Mouse (Mus musculus) forebrain, embryonic 12.5 days (tissue): ENCODE results near the gene Slc23a2. TPM values are rescaled to one million over a fixed set of nuclear protein-coding genes. Genes with fewer than 3 reads are reported as not detected.

Source experiments
- ATAC-seq: fragments of 200-750 bp; cut with Nextera tagmentation; 2 replicates; pipeline ENCODE4 v1.8.0; 2017; ENCODE audit warnings: moderate TSS enrichment; ENCODE audit not compliant: low FRiP score
- H3K27ac ChIP-seq: fragments of 300-500 bp; sonication (generic); 2 replicates; pipeline ENCODE4 v1.5.1; 2016; ENCODE audit warnings: mild to moderate bottlenecking
- H3K27me3 ChIP-seq: fragments of 300-500 bp; sonication (generic); 2 replicates; pipeline ENCODE4 v1.6.1; 2016; ENCODE audit warnings: mild to moderate bottlenecking
- H3K36me3 ChIP-seq: fragments of 300-500 bp; sonication (generic); replicated peaks from 2 replicates; pipeline ENCODE4 v1.6.1; 2016; ENCODE audit warnings: mild to moderate bottlenecking
- H3K4me1 ChIP-seq: fragments of 300-500 bp; sonication (generic); 2 replicates; pipeline ENCODE4 v1.6.1; 2016
- H3K4me2 ChIP-seq: fragments of 300-500 bp; sonication (generic); 2 replicates; pipeline ENCODE4 v1.6.1; 2016; ENCODE audit warnings: mild to moderate bottlenecking, moderate library complexity
- H3K4me3 ChIP-seq: fragments of 300-500 bp; sonication (generic); replicated peaks from 2 replicates; pipeline ENCODE4 v1.5.1; 2016; ENCODE audit warnings: mild to moderate bottlenecking
- H3K9ac ChIP-seq: fragments of 300-500 bp; sonication (generic); 2 replicates; pipeline ENCODE4 v1.6.1; 2016; ENCODE audit warnings: mild to moderate bottlenecking
- H3K9me3 ChIP-seq: fragments of 300-500 bp; sonication (generic); 2 replicates; pipeline ENCODE4 v1.6.1; 2016
- WGBS: fragments of 180-500 bp; shearing (Covaris S2); methylation state at CpG from one replicate; pipeline ENCODE4 v1.1.7; 2016; 5-methylcytosine and 5-hydroxymethylcytosine counted together
- polyA plus RNA-seq: library from polyadenylated mRNA; unstranded; fragments of >200 nt; fragmentation: Nextera tagmentation; extraction: Ambion mirVana; gene quantifications from 2 replicates; pipeline ENCODE4 v1.2.1, GENCODE M21; 2016

Gene Slc23a2
- polyA plus RNA-seq, 1 experiment from 2014 or later = 14.6 TPM

GRCm38 (mm10) chr2:132110702-132111101 is 34.2 kb downstream of the Slc23a2 start:
- no peak for ATAC-seq
- H3K4me1 ChIP-seq = peaks cover 7% of the 10 kb centered on the region; the same call in 1 of the 2 replicates
- H3K9ac ChIP-seq = no peak overlapping the region
- H3K27me3 ChIP-seq = no peaks in the 10 kb centered on the region
- H3K4me3 ChIP-seq = no peak overlapping the region
- no peaks in the 10 kb centered on the region for H3K9me3 ChIP-seq
- H3K4me2 ChIP-seq = no peak overlapping the region
- H3K27ac ChIP-seq = no peak overlapping the region
- no peaks in the 10 kb centered on the region for H3K36me3 ChIP-seq
- 82% methylated on average over 3 of the region's 3 CpGs for WGBS

- Histone ChIP-seq H3K36me3 (no peaks in the 10 kb centered on the region), H3K9ac (no peak overlapping the region), H3K4me3 (no peak overlapping the region), H3K9me3 (no peaks in the 10 kb centered on the region), H3K27me3 (no peaks in the 10 kb centered on the region), H3K27ac (no peak overlapping the region), H3K4me2 (no peak overlapping the region), H3K4me1 (peaks cover 7% of the 10 kb centered on the region; the same call in 1 of the 2 replicates)
- WGBS = 95% methylated on average over 9 of the region's 9 CpGs
- no peak for ATAC-seq
Measured at GRCm38 (mm10) chr2:132108988-132109387, 35.9 kb downstream of the Slc23a2 start.

GRCm38 (mm10) chr2:132107611-132108010 is 37.3 kb downstream of the Slc23a2 start:
- no peak for ATAC-seq
- Histone ChIP-seq H3K9ac (no peak overlapping the region), H3K36me3 (no peaks in the 10 kb centered on the region), H3K27me3 (no peaks in the 10 kb centered on the region), H3K4me2 (no peak overlapping the region), H3K27ac (no peak overlapping the region), H3K4me1 (peaks cover 14% of the 10 kb centered on the region), H3K9me3 (no peaks in the 10 kb centered on the region), H3K4me3 (no peak overlapping the region)
- 79% methylated on average over 9 of the region's 9 CpGs for WGBS

- H3K4me3 ChIP-seq = no peak overlapping the region
- H3K27me3 ChIP-seq = no peaks in the 10 kb centered on the region
- H3K9ac ChIP-seq = no peak overlapping the region
- H3K9me3 ChIP-seq = no peaks in the 10 kb centered on the region
- ATAC-seq = no peak
- no peak overlapping the region for H3K4me2 ChIP-seq
- no peak overlapping the region for H3K27ac ChIP-seq
- no peaks in the 10 kb centered on the region for H3K36me3 ChIP-seq
- peaks cover 14% of the 10 kb centered on the region for H3K4me1 ChIP-seq
- 62% methylated on average over 5 of the region's 5 CpGs for WGBS
Measured at GRCm38 (mm10) chr2:132106069-132106468, 38.8 kb downstream of the Slc23a2 start.

GRCm38 (mm10) chr2:132103265-132103664 is 41.6 kb downstream of the Slc23a2 start:
- Histone ChIP-seq H3K4me3 (no peak overlapping the region), H3K4me1 (peaks cover 14% of the 10 kb centered on the region), H3K4me2 (no peak overlapping the region), H3K27ac (no peak overlapping the region), H3K9me3 (no peaks in the 10 kb centered on the region), H3K27me3 (no peaks in the 10 kb centered on the region), H3K9ac (no peak overlapping the region), H3K36me3 (0 out of 2 replicates have a peak, but pooled peaks cover 3% of the 10 kb centered on the region)
- 17% methylated on average over 8 of the region's 8 CpGs for WGBS
- no peak for ATAC-seq

- 81% methylated on average over 10 of the region's 10 CpGs for WGBS
- Histone ChIP-seq H3K4me1 (peaks cover 13% of the 10 kb centered on the region), H3K36me3 (0 out of 2 replicates have a peak, but pooled peaks cover 4% of the 10 kb centered on the region), H3K27me3 (no peaks in the 10 kb centered on the region), H3K9me3 (no peaks in the 10 kb centered on the region), H3K4me2 (no peak overlapping the region), H3K9ac (no peak overlapping the region), H3K4me3 (no peak overlapping the region), H3K27ac (no peak overlapping the region)
- ATAC-seq = no peak
Measured at GRCm38 (mm10) chr2:132102505-132103130, 42.3 kb downstream of the Slc23a2 start.

GRCm38 (mm10) chr2:132098942-132099672 is 45.8 kb downstream of the Slc23a2 start:
- H3K4me3 ChIP-seq = no peak overlapping the region
- no peaks in the 10 kb centered on the region for H3K9me3 ChIP-seq
- H3K27me3 ChIP-seq = no peaks in the 10 kb centered on the region
- ATAC-seq = no peak
- no peak overlapping the region for H3K9ac ChIP-seq
- 75% methylated on average over 9 of the region's 9 CpGs for whole genome bisulfite sequencing
- 0 out of 2 replicates have a peak, but pooled peaks cover 4% of the 10 kb centered on the region for H3K36me3 ChIP-seq
- no peak overlapping the region for H3K4me2 ChIP-seq
- no peak overlapping the region for H3K27ac ChIP-seq
- H3K4me1 ChIP-seq = peaks cover 7% of the 10 kb centered on the region

GRCm38 (mm10) chr2:132098365-132098764 is 46.5 kb downstream of the Slc23a2 start:
- Histone ChIP-seq H3K36me3 (0 out of 2 replicates have a peak, but pooled peaks cover 4% of the 10 kb centered on the region), H3K4me3 (no peak overlapping the region), H3K27me3 (no peaks in the 10 kb centered on the region), H3K9ac (no peak overlapping the region), H3K4me2 (no peak overlapping the region), H3K27ac (no peak overlapping the region), H3K4me1 (peaks cover 3% of the 10 kb centered on the region), H3K9me3 (no peaks in the 10 kb centered on the region)
- 88% methylated on average over 4 of the region's 4 CpGs for WGBS
- ATAC-seq = no peak

GRCm38 (mm10) chr2:132096582-132096981 is 48.3 kb downstream of the Slc23a2 start:
- Histone ChIP-seq H3K4me2 (no peak overlapping the region), H3K4me1 (no peaks in the 10 kb centered on the region), H3K36me3 (0 out of 2 replicates have a peak, but pooled peaks cover 4% of the 10 kb centered on the region), H3K27me3 (no peaks in the 10 kb centered on the region), H3K9me3 (no peaks in the 10 kb centered on the region), H3K27ac (no peak overlapping the region), H3K9ac (no peak overlapping the region), H3K4me3 (no peak overlapping the region)
- ATAC-seq = no peak
- 61% methylated on average over 4 of the region's 4 CpGs for WGBS

GRCm38 (mm10) chr2:132095821-132096220 is 49.1 kb downstream of the Slc23a2 start:
- Histone ChIP-seq H3K4me1 (no peaks in the 10 kb centered on the region), H3K36me3 (0 out of 2 replicates have a peak, but pooled peaks cover 4% of the 10 kb centered on the region), H3K27ac (no peak overlapping the region), H3K4me3 (no peak overlapping the region), H3K4me2 (no peak overlapping the region), H3K9ac (no peak overlapping the region), H3K9me3 (no peaks in the 10 kb centered on the region), H3K27me3 (no peaks in the 10 kb centered on the region)
- ATAC-seq = no peak
- WGBS = 86% methylated on average over 6 of the region's 6 CpGs

- Histone ChIP-seq H3K9me3 (no peaks in the 10 kb centered on the region), H3K36me3 (0 out of 2 replicates have a peak, but pooled peaks cover 4% of the 10 kb centered on the region), H3K27me3 (no peaks in the 10 kb centered on the region), H3K4me1 (no peaks in the 10 kb centered on the region), H3K4me3 (no peak overlapping the region), H3K27ac (no peak overlapping the region), H3K9ac (no peak overlapping the region), H3K4me2 (no peak overlapping the region)
- ATAC-seq = no peak
- 88% methylated on average over 11 of the region's 11 CpGs for WGBS
Measured at GRCm38 (mm10) chr2:132094441-132095230, 50.3 kb downstream of the Slc23a2 start.

- H3K9ac ChIP-seq = no peak overlapping the region
- H3K9me3 ChIP-seq = no peaks in the 10 kb centered on the region
- WGBS = 83% methylated on average over 2 of the region's 2 CpGs
- no peak overlapping the region for H3K4me2 ChIP-seq
- no peak overlapping the region for H3K4me3 ChIP-seq
- ATAC-seq = no peak
- no peak overlapping the region for H3K27ac ChIP-seq
- H3K27me3 ChIP-seq = no peaks in the 10 kb centered on the region
- no peaks in the 10 kb centered on the region for H3K4me1 ChIP-seq
- H3K36me3 ChIP-seq = peaks cover 12% of the 10 kb centered on the region
Measured at GRCm38 (mm10) chr2:132093739-132094138, 51.2 kb downstream of the Slc23a2 start.
